Mouse (Mus musculus) ES-E14 (cell line): Measurements from ENCODE around the gene Prok2. TPM values are rescaled to one million over a fixed set of nuclear protein-coding genes. Genes with fewer than 3 reads are reported as not detected.

ENCODE experiments used
- DNase-seq: peaks from one replicate; pipeline ENCODE4 v3.0.0-alpha.2; 2013; ENCODE audit warnings: low read depth, low spot score
- H3K27ac ChIP-seq: 2 replicates; pipeline ENCODE4 v1.5.1; 2012; ENCODE audit warnings: low read depth, mild to moderate bottlenecking, low read length, moderate library complexity, mixed read lengths; ENCODE audit not compliant: poor library complexity, insufficient read depth, severe bottlenecking
- H3K36me3 ChIP-seq: 2 replicates; pipeline ENCODE4 v1.6.1; 2012; ENCODE audit warnings: mild to moderate bottlenecking, low read length, moderate library complexity, mixed read lengths; ENCODE audit not compliant: control insufficient read depth, poor library complexity, insufficient read depth, severe bottlenecking
- H3K4me1 ChIP-seq, 2 experiments: fragments of 150-350 bp in 1 of 2; sonication (generic) in 1 of 2; 2 replicates each; pipeline ENCODE4 v1.6.1; 2012; ENCODE audit warnings: low read length in 2 of 2, mild to moderate bottlenecking in 1 of 2, mixed read lengths in 1 of 2; ENCODE audit not compliant: control insufficient read depth in 2 of 2, insufficient read depth in 2 of 2, poor library complexity in 1 of 2
- H3K4me3 ChIP-seq, 2 experiments: fragments of 150-350 bp in 1 of 2; sonication (generic) in 1 of 2; 2 replicates each; pipeline ENCODE4 v1.5.1; 2012; ENCODE audit warnings: low read length in 2 of 2, low read depth in 1 of 2, mild to moderate bottlenecking in 1 of 2, mixed read lengths in 1 of 2; ENCODE audit not compliant: insufficient read depth in 1 of 2, poor library complexity in 1 of 2, severe bottlenecking in 1 of 2
- H3K9ac ChIP-seq: 2 replicates; pipeline ENCODE4 v1.6.1; 2012; ENCODE audit warnings: low read depth, mild to moderate bottlenecking, low read length, mixed read lengths; ENCODE audit not compliant: poor library complexity, insufficient read depth, severe bottlenecking
- H3K9me3 ChIP-seq: fragments of 150-350 bp; sonication (generic); 2 replicates; pipeline ENCODE4 v1.6.1; 2012; ENCODE audit warnings: low read depth, mild to moderate bottlenecking, low read length; ENCODE audit not compliant: control insufficient read depth, insufficient read depth
- CHD2 ChIP-seq: IDR thresholded peaks from 2 replicates; pipeline ENCODE4 v1.6.1; 2014; ENCODE audit warnings: mild to moderate bottlenecking, low read depth, low read length, inconsistent platforms
- HCFC1 ChIP-seq: IDR thresholded peaks from 2 replicates; pipeline ENCODE4 v1.6.1; 2012; ENCODE audit warnings: low read length, inconsistent platforms, borderline replicate concordance; ENCODE audit not compliant: insufficient read depth
- MAFK ChIP-seq: IDR thresholded peaks from 2 replicates; pipeline ENCODE4 v1.6.1; 2014; ENCODE audit warnings: mild to moderate bottlenecking, low read depth, low read length, inconsistent platforms; ENCODE audit not compliant: insufficient read depth
- ZC3H11A ChIP-seq: IDR thresholded peaks from 2 replicates; pipeline ENCODE4 v1.6.1; 2012; ENCODE audit warnings: low read depth, mild to moderate bottlenecking, inconsistent platforms, low read length, borderline replicate concordance
- ZNF384 ChIP-seq: IDR thresholded peaks from 2 replicates; pipeline ENCODE4 v1.6.1; 2012; ENCODE audit warnings: low read depth, low read length, inconsistent platforms
- in situ Hi-C, 2 experiments: fragments of 600-800 bp; cut with MboI; formaldehyde crosslinking; loops; one replicate each; pipeline ENCODE4 v1.15.1; 2025; ENCODE audit warnings: low sequenced_read_pairs in 2 of 2, inconsistent platforms in 1 of 2; ENCODE audit not compliant: unreplicated experiment in 2 of 2
- total RNA-seq: library from RNA; depleted of rRNA; stranded (reverse); fragments of 300-350 nt; gene quantifications from 2 replicates; pipeline ENCODE4 v1.2.3, GENCODE M21; 2012

The Prok2 gene
- total RNA-seq, 1 experiment: not detected

DNA sequence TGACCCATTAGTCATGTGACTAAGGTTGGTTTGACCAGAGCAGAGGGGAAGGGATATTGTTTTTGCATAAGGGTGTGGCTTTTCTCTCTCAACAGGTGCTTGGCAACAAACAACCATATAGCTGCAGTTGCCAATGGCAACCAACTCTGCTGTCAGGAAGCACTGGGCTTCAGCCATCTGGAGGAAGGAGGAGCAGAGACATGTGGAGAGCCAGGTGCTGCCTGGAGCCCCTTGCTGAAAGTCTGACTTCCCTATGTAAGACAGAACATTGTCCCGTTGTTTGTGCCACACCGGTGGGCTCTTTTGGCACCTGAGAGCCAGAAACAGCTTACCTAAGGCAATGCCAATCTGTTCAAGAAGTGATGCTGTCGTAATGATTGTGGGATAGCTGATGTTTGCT, 16.7 kb upstream of the Prok2 start:
- Histone ChIP-seq H3K4me3 (no peak overlapping the region), H3K4me1 (peaks cover 3 to 6% of the 10 kb centered on the region in 2 experiments), H3K9ac (no peak overlapping the region), H3K27ac (no peak overlapping the region), H3K36me3 (no peaks in the 10 kb centered on the region), H3K9me3 (no peaks in the 10 kb centered on the region)
- no peak for TF ChIP-seq MAFK
- no peak for TF ChIP-seq ZC3H11A
- TF ChIP-seq HCFC1: no peak
- no peak for TF ChIP-seq CHD2
- no peak for TF ChIP-seq ZNF384
- in situ Hi-C loops: no loop called here
- DNase-seq: peak; percentile 40

DNA sequence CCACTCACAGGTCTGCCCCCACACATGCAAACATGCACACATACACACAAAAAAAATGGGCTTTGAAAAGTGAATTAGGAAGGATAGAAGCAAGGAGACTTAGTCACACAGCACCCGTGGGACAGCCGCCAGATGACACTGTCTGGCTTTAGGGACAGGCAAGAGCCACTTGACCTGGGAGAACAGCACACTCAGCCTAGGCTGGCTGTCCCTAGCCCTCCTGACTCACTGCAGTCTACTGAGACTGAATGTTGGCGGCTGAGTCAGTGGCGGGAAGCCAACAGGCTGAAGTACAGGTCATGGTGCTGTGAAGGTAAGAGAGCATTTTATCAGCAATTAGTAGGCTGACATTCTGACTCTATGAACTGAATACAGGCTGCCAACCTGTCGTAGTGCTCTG, 8.5 kb upstream of the Prok2 start:
- no peaks in the 10 kb centered on the region for H3K4me1 ChIP-seq
- no peak overlapping the region for H3K4me3 ChIP-seq
- H3K36me3 ChIP-seq: no peaks in the 10 kb centered on the region
- no peak overlapping the region for H3K9ac ChIP-seq
- no peak for DNase-seq
- in situ Hi-C loops: no loop called here
- no peak for TF ChIP-seq HCFC1
- no peak for TF ChIP-seq CHD2
- TF ChIP-seq ZNF384: no peak
- TF ChIP-seq ZC3H11A: no peak
- TF ChIP-seq MAFK: no peak
- no peak overlapping the region for H3K27ac ChIP-seq
- no peaks in the 10 kb centered on the region for H3K9me3 ChIP-seq

DNA sequence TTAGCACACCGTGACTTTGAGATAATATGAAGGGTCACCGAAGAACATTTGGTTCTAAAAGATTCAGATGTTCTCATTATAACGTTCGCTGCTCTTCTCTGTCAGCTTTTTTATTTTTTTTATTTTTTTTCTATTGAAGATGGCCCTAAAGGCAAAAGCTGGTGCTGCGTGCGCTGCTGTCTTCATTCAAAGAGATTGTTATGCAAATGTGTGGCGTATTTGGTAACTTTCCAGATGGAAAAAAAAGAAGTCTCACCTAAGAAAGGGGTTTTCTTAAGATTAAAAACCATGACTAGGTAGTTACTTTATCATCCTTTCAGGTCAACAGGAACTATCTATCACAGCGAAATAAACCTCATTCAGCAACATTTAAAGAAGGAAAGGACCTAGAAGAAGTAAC, 6.5 kb upstream of the Prok2 start:
- H3K9me3 ChIP-seq: no peaks in the 10 kb centered on the region
- H3K27ac ChIP-seq: no peak overlapping the region
- no peak overlapping the region for H3K4me3 ChIP-seq
- no peaks in the 10 kb centered on the region for H3K36me3 ChIP-seq
- TF ChIP-seq ZNF384: peak; percentile 65
- no peak for TF ChIP-seq MAFK
- no peak for TF ChIP-seq ZC3H11A
- TF ChIP-seq HCFC1: no peak
- TF ChIP-seq CHD2: no peak
- H3K4me1 ChIP-seq: no peaks in the 10 kb centered on the region
- H3K9ac ChIP-seq: no peak overlapping the region
- DNase-seq: no peak
- in situ Hi-C loops: no loop called here

DNA sequence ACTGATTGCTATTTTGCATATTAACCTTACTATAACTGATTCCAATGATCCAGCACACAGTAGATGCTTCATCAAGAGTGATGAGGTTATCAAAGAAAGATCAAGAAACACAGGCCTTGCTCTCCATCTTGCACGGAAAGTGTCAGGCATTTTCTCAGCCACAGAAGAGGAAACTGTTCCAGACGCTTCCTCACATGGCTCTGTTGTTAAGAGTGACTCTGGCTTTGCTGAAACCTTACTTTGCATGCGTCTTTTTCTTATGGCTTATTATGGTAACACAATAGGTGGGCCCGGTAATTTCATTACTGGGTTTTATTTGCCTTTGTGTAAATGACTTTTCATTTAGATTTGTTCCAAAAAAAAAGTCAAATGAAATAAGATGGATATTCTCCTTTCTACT, 5.7 kb upstream of the Prok2 start:
- Histone ChIP-seq H3K9ac (no peak overlapping the region), H3K4me3 (no peak overlapping the region), H3K27ac (no peak overlapping the region), H3K4me1 (no peaks in the 10 kb centered on the region), H3K36me3 (no peaks in the 10 kb centered on the region), H3K9me3 (no peaks in the 10 kb centered on the region)
- in situ Hi-C loops: no loop called here
- no peak for DNase-seq
- no peak for TF ChIP-seq ZNF384
- TF ChIP-seq MAFK: no peak
- no peak for TF ChIP-seq CHD2
- no peak for TF ChIP-seq HCFC1
- no peak for TF ChIP-seq ZC3H11A

DNA sequence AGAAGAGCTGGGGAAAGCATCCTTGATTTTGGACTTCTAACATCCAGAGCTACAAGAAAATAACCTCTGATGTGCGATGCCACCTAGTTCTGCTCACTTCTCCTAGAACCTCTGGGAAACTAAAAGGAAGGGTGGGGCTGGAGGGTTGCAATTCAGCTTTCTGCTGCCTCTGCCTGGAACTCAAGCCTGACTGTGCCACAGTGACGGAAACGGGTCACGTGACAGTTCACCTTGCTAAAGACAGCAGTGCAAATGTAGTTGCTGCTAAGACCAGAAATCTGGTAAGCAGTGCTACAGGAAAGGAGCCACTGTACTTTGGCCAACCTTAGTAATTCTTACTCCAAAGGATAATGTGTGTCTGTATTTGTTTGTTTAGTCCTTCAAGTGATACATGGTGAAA, 3.7 kb upstream of the Prok2 start:
- Histone ChIP-seq H3K4me1 (no peaks in the 10 kb centered on the region; a peak in 1 of 4 replicates), H3K36me3 (no peaks in the 10 kb centered on the region), H3K4me3 (no peak overlapping the region), H3K9me3 (no peaks in the 10 kb centered on the region), H3K27ac (no peak overlapping the region), H3K9ac (no peak overlapping the region)
- no peak for DNase-seq
- in situ Hi-C loops: no loop called here
- TF ChIP-seq HCFC1: no peak
- no peak for TF ChIP-seq MAFK
